Mouse (Mus musculus) forebrain, embryonic 12.5 days (tissue): ENCODE results near the gene Myadml2. TPM values are rescaled to one million over a fixed set of nuclear protein-coding genes. Genes with fewer than 3 reads are reported as not detected.

Source experiments
- ATAC-seq: fragments of 200-750 bp; cut with Nextera tagmentation; 2 replicates; pipeline ENCODE4 v1.8.0; 2017; ENCODE audit warnings: moderate TSS enrichment; ENCODE audit not compliant: low FRiP score
- H3K27ac ChIP-seq: fragments of 300-500 bp; sonication (generic); 2 replicates; pipeline ENCODE4 v1.5.1; 2016; ENCODE audit warnings: mild to moderate bottlenecking
- H3K27me3 ChIP-seq: fragments of 300-500 bp; sonication (generic); 2 replicates; pipeline ENCODE4 v1.6.1; 2016; ENCODE audit warnings: mild to moderate bottlenecking
- H3K36me3 ChIP-seq: fragments of 300-500 bp; sonication (generic); replicated peaks from 2 replicates; pipeline ENCODE4 v1.6.1; 2016; ENCODE audit warnings: mild to moderate bottlenecking
- H3K4me1 ChIP-seq: fragments of 300-500 bp; sonication (generic); 2 replicates; pipeline ENCODE4 v1.6.1; 2016
- H3K4me2 ChIP-seq: fragments of 300-500 bp; sonication (generic); 2 replicates; pipeline ENCODE4 v1.6.1; 2016; ENCODE audit warnings: mild to moderate bottlenecking, moderate library complexity
- H3K4me3 ChIP-seq: fragments of 300-500 bp; sonication (generic); replicated peaks from 2 replicates; pipeline ENCODE4 v1.5.1; 2016; ENCODE audit warnings: mild to moderate bottlenecking
- H3K9ac ChIP-seq: fragments of 300-500 bp; sonication (generic); 2 replicates; pipeline ENCODE4 v1.6.1; 2016; ENCODE audit warnings: mild to moderate bottlenecking
- H3K9me3 ChIP-seq: fragments of 300-500 bp; sonication (generic); 2 replicates; pipeline ENCODE4 v1.6.1; 2016
- WGBS: fragments of 180-500 bp; shearing (Covaris S2); methylation state at CpG from one replicate; pipeline ENCODE4 v1.1.7; 2016; 5-methylcytosine and 5-hydroxymethylcytosine counted together
- microRNA-seq: library from miRNA; unstranded; fragments of <30 nt; microRNA quantifications from one replicate; pipeline ENCODE4, GENCODE M21; 2017
- polyA plus RNA-seq: library from polyadenylated mRNA; unstranded; fragments of >200 nt; fragmentation: Nextera tagmentation; extraction: Ambion mirVana; gene quantifications from 2 replicates; pipeline ENCODE4 v1.2.1, GENCODE M21; 2016

Gene Myadml2
- polyA plus RNA-seq, 1 experiment from 2014 or later = not detected

- Histone ChIP-seq H3K27ac (peak within 1 kb of the TSS; percentile 90), H3K4me2 (peak within 1 kb of the TSS; percentile 97), H3K9me3 (no peaks in the 10 kb centered on the region), H3K27me3 (no peaks in the 10 kb centered on the region), H3K9ac (peak within 1 kb of the TSS; percentile 100), H3K4me1 (peaks cover 32% of the 10 kb centered on the region), H3K4me3 (peak within 1 kb of the TSS; percentile 100), H3K36me3 (peaks cover 63% of the 10 kb centered on the region)
- ATAC-seq = peak; percentile 98
- WGBS = under 1% methylated on average over 86 of the region's 88 CpGs
These were observed 49.5 kb downstream of the Myadml2 start, which contains the start of the genes Alyref and Anapc11 for GRCm38 (mm10) chr11:120598283-120598989. Gene Alyref (minus strand): TSS chr11:120598365. Gene Anapc11 (plus strand): TSS chr11:120598421.

GRCm38 (mm10) chr11:120597240-120598235 is 50.4 kb downstream of the Myadml2 start:
- Histone ChIP-seq H3K4me2 (peak overlapping the region; percentile 97), H3K36me3 (peaks cover 63% of the 10 kb centered on the region), H3K27ac (peak overlapping the region; percentile 90), H3K9me3 (no peaks in the 10 kb centered on the region), H3K4me3 (peak overlapping the region; percentile 100), H3K9ac (peak overlapping the region; percentile 100), H3K4me1 (peaks cover 32% of the 10 kb centered on the region), H3K27me3 (no peaks in the 10 kb centered on the region)
- 5% methylated on average over 92 of the region's 99 CpGs for WGBS
- no peak for ATAC-seq

Small RNA genes lying within 50 kb of the gene (microRNA-seq; reads per million reads assigned to microRNA genes)
- gene Mir6936 = 4.1 reads per million, percentile 14 among the genes with 10 or more reads in this experiment

Other genes with a start within 250 kb of the Myadml2 start
- gene Nploc4, start 210.4 kb downstream of the Myadml2 start, polyA plus RNA-seq = 49.2 and 50.8 TPM in 2 replicates
- 0.18 TPM in 1 of 2 replicates, not detected in the other for gene Tspan10, start 205.5 kb downstream of the Myadml2 start, polyA plus RNA-seq
- gene Pde6g, start 194.7 kb downstream of the Myadml2 start, polyA plus RNA-seq = 0.17 and 0.38 TPM in 2 replicates
- gene Oxld1, start 190.1 kb downstream of the Myadml2 start, polyA plus RNA-seq = 8.6 and 10.9 TPM in 2 replicates
- gene Ccdc137, start 190.0 kb downstream of the Myadml2 start, polyA plus RNA-seq = 34.5 and 35.4 TPM in 2 replicates
- gene Arl16, start 180.6 kb downstream of the Myadml2 start, polyA plus RNA-seq = 48.2 and 50.1 TPM in 2 replicates
- 130 and 135 TPM in 2 replicates for gene Mrpl12, start 163.5 kb downstream of the Myadml2 start, polyA plus RNA-seq
- gene Slc25a10, start 156.3 kb downstream of the Myadml2 start, polyA plus RNA-seq = 43.4 and 46.0 TPM in 2 replicates
- gene Gcgr, start 117.5 kb downstream of the Myadml2 start, polyA plus RNA-seq = 0.09 TPM in 1 of 2 replicates, not detected in the other
- gene Mcrip1, start 98.4 kb downstream of the Myadml2 start, polyA plus RNA-seq = 209 and 214 TPM in 2 replicates
- not detected in 2 replicates for gene Ppp1r27, start 97.0 kb downstream of the Myadml2 start, polyA plus RNA-seq
- gene P4hb, start 74.9 kb downstream of the Myadml2 start, polyA plus RNA-seq = 334 and 362 TPM in 2 replicates
- 496 and 513 TPM in 2 replicates for gene Arhgdia, start 66.5 kb downstream of the Myadml2 start, polyA plus RNA-seq
- gene Alyref, start 49.8 kb downstream of the Myadml2 start, polyA plus RNA-seq = 561 and 697 TPM in 2 replicates
- gene Anapc11, start 49.7 kb downstream of the Myadml2 start, polyA plus RNA-seq = 179 and 186 TPM in 2 replicates
- gene Npb, start 39.7 kb downstream of the Myadml2 start, polyA plus RNA-seq = 0.40 TPM in 1 of 2 replicates, not detected in the other
- gene Pcyt2, start 30.2 kb downstream of the Myadml2 start, polyA plus RNA-seq = 139 and 142 TPM in 2 replicates
- gene Sirt7, start 22.9 kb downstream of the Myadml2 start, polyA plus RNA-seq = 43.1 and 43.3 TPM in 2 replicates
- gene Mafg, start 14.6 kb downstream of the Myadml2 start, polyA plus RNA-seq = 30.9 and 32.9 TPM in 2 replicates
- 32.5 and 32.8 TPM in 2 replicates for gene Pycr1, start 4.4 kb downstream of the Myadml2 start, polyA plus RNA-seq
- 0.13 and 0.49 TPM in 2 replicates for gene Notum, start 13.0 kb upstream of the Myadml2 start, polyA plus RNA-seq
- gene Aspscr1, start 24.8 kb upstream of the Myadml2 start, polyA plus RNA-seq = 132 and 145 TPM in 2 replicates
- 125 and 127 TPM in 2 replicates for gene Cenpx, start 65.6 kb upstream of the Myadml2 start, polyA plus RNA-seq
- gene Lrrc45, start 65.8 kb upstream of the Myadml2 start, polyA plus RNA-seq = 73.8 and 74.7 TPM in 2 replicates
- gene Rac3, start 73.3 kb upstream of the Myadml2 start, polyA plus RNA-seq = 48.3 and 48.5 TPM in 2 replicates
- gene Dcxr, start 79.1 kb upstream of the Myadml2 start, polyA plus RNA-seq = 9.1 and 9.2 TPM in 2 replicates
- gene Cbr2, start 84.0 kb upstream of the Myadml2 start, polyA plus RNA-seq = 0.67 and 0.95 TPM in 2 replicates
- gene Hmga1b, start 114.6 kb upstream of the Myadml2 start, polyA plus RNA-seq = 5.2 and 6.1 TPM in 2 replicates
- 58.1 and 63.7 TPM in 2 replicates for gene Rfng, start 136.0 kb upstream of the Myadml2 start, polyA plus RNA-seq
- 246 and 247 TPM in 2 replicates for gene Gps1, start 136.1 kb upstream of the Myadml2 start, polyA plus RNA-seq
- gene Dus1l, start 148.2 kb upstream of the Myadml2 start, polyA plus RNA-seq = 67.9 and 69.6 TPM in 2 replicates
- gene Fasn, start 176.4 kb upstream of the Myadml2 start, polyA plus RNA-seq = 118 and 139 TPM in 2 replicates